Mouse (Mus musculus) right cerebral cortex, postnatal 14 days (tissue): ENCODE data around the gene Sh3pxd2b.

Source experiments
- DNase-seq: peaks from one replicate; pipeline ENCODE4 v3.0.0; 2022

The Sh3pxd2b gene

GRCm38 (mm10) chr11:32347607-32348432 is at the start of gene Sh3pxd2b:
Sh3pxd2b (plus strand) TSS chr11:32347820.
- peak; percentile 59 for DNase-seq

GRCm38 (mm10) chr11:32297866-32298531 is 49.6 kb upstream of the Sh3pxd2b start:
- DNase-seq, result no peak

GRCm38 (mm10) chr11:32298532-32298918 is 49.1 kb upstream of the Sh3pxd2b start:
- no peak for DNase-seq

- DNase-seq, result peak; percentile 72
Observed at GRCm38 (mm10) chr11:32299865-32300264, 47.8 kb upstream of the Sh3pxd2b start, which contains the start of gene Hbq1a. Hbq1a (plus strand) TSS chr11:32300069.

- no peak for DNase-seq
Observed at GRCm38 (mm10) chr11:32300279-32301267, 47.0 kb upstream of the Sh3pxd2b start.

- no peak for DNase-seq
Observed at GRCm38 (mm10) chr11:32301506-32301905, 46.1 kb upstream of the Sh3pxd2b start.

- DNase-seq, result peak; percentile 24
Observed at GRCm38 (mm10) chr11:32302824-32303419, 44.7 kb upstream of the Sh3pxd2b start.

- DNase-seq, result no peak
Observed at GRCm38 (mm10) chr11:32303455-32303854, 44.2 kb upstream of the Sh3pxd2b start.

- no peak for DNase-seq
Observed at GRCm38 (mm10) chr11:32307006-32307405, 40.6 kb upstream of the Sh3pxd2b start.

GRCm38 (mm10) chr11:32309446-32309845 is 38.2 kb upstream of the Sh3pxd2b start:
- no peak for DNase-seq

- DNase-seq, result no peak
Observed at GRCm38 (mm10) chr11:32309928-32310327, 37.7 kb upstream of the Sh3pxd2b start.

GRCm38 (mm10) chr11:32316009-32316408 is 31.6 kb upstream of the Sh3pxd2b start:
- DNase-seq, result no peak

- DNase-seq, result no peak
Observed at GRCm38 (mm10) chr11:32320507-32321195, 27.0 kb upstream of the Sh3pxd2b start.

GRCm38 (mm10) chr11:32321196-32321565 is 26.4 kb upstream of the Sh3pxd2b start:
- DNase-seq, result peak; percentile 81

GRCm38 (mm10) chr11:32324609-32325008 is 23.0 kb upstream of the Sh3pxd2b start:
- DNase-seq, result peak; percentile 90

GRCm38 (mm10) chr11:32331075-32331474 is 16.5 kb upstream of the Sh3pxd2b start:
- no peak for DNase-seq

GRCm38 (mm10) chr11:32331861-32332260 is 15.8 kb upstream of the Sh3pxd2b start:
- no peak for DNase-seq

GRCm38 (mm10) chr11:32333235-32333634 is 14.4 kb upstream of the Sh3pxd2b start:
- DNase-seq, result no peak

- DNase-seq, result no peak
Observed at GRCm38 (mm10) chr11:32336435-32336907, 11.1 kb upstream of the Sh3pxd2b start.

- DNase-seq, result no peak
Observed at GRCm38 (mm10) chr11:32339131-32339531, 8.5 kb upstream of the Sh3pxd2b start.
